Comparison of ENCODE assay signal across 9 mouse cellular contexts in genomic region chr5:138934540-138934939, GRCm38 (mm10).
A peak's percentile ranks its signal among the peaks of the same experiment; 100 is the strongest.
DNase-seq lines count a peak whose midpoint lies in the region; ATAC-seq lines count a peak whose summit lies in the region.
"Had no signal": no experiment of that assay in that cellular context is flagged by ENCODE, and none has a peak within 500 bp of the region (broad histone marks: within the 10 kb centered on the region; RNA-seq: fewer than 3 reads in every experiment).

No protein-coding gene starts in this region.

- H3K9me3 ChIP-seq in hindbrain, embryonic 11.5 days (ENCODE audit: control insufficient read depth, low read length) = no peaks in the 10 kb centered on the region
- H3K9me3 ChIP-seq in limb, embryonic 10.5 days (replicated peaks) = no peaks in the 10 kb centered on the region
- H3K9me3 ChIP-seq: limb, embryonic 15.5 days had no signal

- H3K9ac ChIP-seq in hindbrain, embryonic 11.5 days (ENCODE audit: low read depth, low read length) = no peak overlapping the region
- H3K9ac ChIP-seq: limb, embryonic 15.5 days had no signal

- peaks cover 7% of the 10 kb centered on the region for H3K4me1 ChIP-seq in hindbrain, embryonic 11.5 days (replicated peaks; ENCODE audit: control insufficient read depth, insufficient read depth, low read length)
- peaks cover 55% of the 10 kb centered on the region for H3K4me1 ChIP-seq in limb, embryonic 10.5 days

- ATAC-seq in hindbrain, embryonic 11.5 days (ENCODE audit: low FRiP score) = peak; percentile 83

- peaks cover 3% of the 10 kb centered on the region; the same call in 1 of the 2 replicates for H3K27me3 ChIP-seq in hindbrain, embryonic 11.5 days (ENCODE audit: control insufficient read depth, insufficient read depth, low read length)
- H3K27me3 ChIP-seq in limb, embryonic 10.5 days (ENCODE audit: low read depth, poor library complexity, severe bottlenecking) = peaks cover 47% of the 10 kb centered on the region

- DNase-seq in adrenal gland, adult 2 months = peak; percentile 43
- DNase-seq in adrenal gland, postnatal 4 days (ENCODE audit: low spot score in 2 of 2) = no peak
- DNase-seq in 3134 (ENCODE audit: extremely low read depth, insufficient read length, low spot score) = peak; percentile 33
- peak; percentile 75 for DNase-seq in hindbrain, embryonic 11.5 days (ENCODE audit: low spot score)
- DNase-seq in limb, embryonic 10.5 days (ENCODE audit: low spot score) = peak; percentile 59
- DNase-seq in T-cell, adult 2 months (ENCODE audit: low spot score) = no peak
- no peak for DNase-seq in natural killer cell, adult 2 months (ENCODE audit: low spot score in 2 of 2)
- DNase-seq in heart, adult 18-20 months = no peak

- 13% methylated on average over 6 of the region's 6 CpGs for WGBS in hindbrain, embryonic 11.5 days
- WGBS in limb, embryonic 10.5 days = 11% methylated on average over 6 of the region's 6 CpGs

- H3K36me3 ChIP-seq in hindbrain, embryonic 11.5 days (ENCODE audit: control insufficient read depth, insufficient read depth, low read length) = no peaks in the 10 kb centered on the region
- no peaks in the 10 kb centered on the region for H3K36me3 ChIP-seq in limb, embryonic 10.5 days
- H3K36me3 ChIP-seq: limb, embryonic 15.5 days had no signal

- H3K27ac ChIP-seq in hindbrain, embryonic 11.5 days (ENCODE audit: low read depth, low read length) = no peak overlapping the region; the same call in 1 of the 2 replicates
- H3K27ac ChIP-seq in limb, embryonic 10.5 days = no peak overlapping the region; the same call in 1 of the 2 replicates
- H3K27ac ChIP-seq: limb, embryonic 15.5 days had no signal

- no peak overlapping the region for H3K4me2 ChIP-seq in hindbrain, embryonic 11.5 days (replicated peaks; ENCODE audit: low read depth, low read length)
- H3K4me2 ChIP-seq: limb, embryonic 15.5 days had no signal

- H3K4me3 ChIP-seq in hindbrain, embryonic 11.5 days (ENCODE audit: low read depth, low read length) = no peak overlapping the region
- no peak overlapping the region for H3K4me3 ChIP-seq in limb, embryonic 10.5 days
- H3K4me3 ChIP-seq: limb, embryonic 15.5 days had no signal

Comparison
In these comparisons a context has a peak if more than half of its experiments do, and no peak if none do; other contexts are left out.
1. DNase-seq: peak in adrenal gland, adult 2 months (single experiment), 3134 (single experiment), hindbrain, embryonic 11.5 days (single experiment) and limb, embryonic 10.5 days (single experiment); none in adrenal gland, postnatal 4 days (0 of 2), T-cell, adult 2 months (single experiment), natural killer cell, adult 2 months (0 of 2) and heart, adult 18-20 months (0 of 2).